Mouse (Mus musculus) forebrain, embryonic 15.5 days (tissue): Measurements from ENCODE around the gene Ptcd2. TPM values are rescaled to one million over a fixed set of nuclear protein-coding genes. Genes with fewer than 3 reads are reported as not detected.
A peak's percentile ranks its signal among the peaks of the same experiment; 100 is the strongest.

Source experiments
- ATAC-seq: fragments of 200-750 bp; cut with Nextera tagmentation; replicated peaks from 2 replicates; pipeline ENCODE4 v1.8.0; 2017; ENCODE audit warnings: mild to moderate bottlenecking, moderate TSS enrichment, moderate library complexity
- H3K27ac ChIP-seq: fragments of 300-500 bp; sonication (generic); replicated peaks from 2 replicates; pipeline ENCODE4 v1.5.1; 2015; ENCODE audit warnings: mild to moderate bottlenecking, inconsistent platforms
- H3K27me3 ChIP-seq: fragments of 300-500 bp; sonication (generic); 2 replicates; pipeline ENCODE4 v1.6.1; 2015; ENCODE audit warnings: inconsistent platforms
- H3K36me3 ChIP-seq: fragments of 300-500 bp; sonication (generic); 2 replicates; pipeline ENCODE4 v1.6.1; 2015; ENCODE audit warnings: mild to moderate bottlenecking, inconsistent platforms
- H3K4me1 ChIP-seq: fragments of 300-500 bp; sonication (generic); 2 replicates; pipeline ENCODE4 v1.6.1; 2015; ENCODE audit warnings: inconsistent platforms
- H3K4me2 ChIP-seq: fragments of 300-500 bp; sonication (generic); replicated peaks from 2 replicates; pipeline ENCODE4 v1.6.1; 2015; ENCODE audit warnings: mild to moderate bottlenecking, inconsistent platforms
- H3K4me3 ChIP-seq: fragments of 300-500 bp; sonication (generic); 2 replicates; pipeline ENCODE4 v1.5.1; 2015; ENCODE audit warnings: mild to moderate bottlenecking, inconsistent platforms
- H3K9ac ChIP-seq: fragments of 300-500 bp; sonication (generic); replicated peaks from 2 replicates; pipeline ENCODE4 v1.6.1; 2015; ENCODE audit warnings: mild to moderate bottlenecking, inconsistent platforms
- H3K9me3 ChIP-seq: fragments of 300-500 bp; sonication (generic); 2 replicates; pipeline ENCODE4 v1.6.1; 2016; ENCODE audit warnings: inconsistent platforms
- WGBS: fragments of 180-500 bp; shearing (Covaris S2); methylation state at CpG from one replicate; pipeline ENCODE4 v1.1.7; 2015; ENCODE audit warnings: mixed read lengths; 5-methylcytosine and 5-hydroxymethylcytosine counted together
- polyA plus RNA-seq: library from polyadenylated mRNA; unstranded; fragments of >200 nt; fragmentation: Nextera tagmentation; extraction: Ambion mirVana; gene quantifications from 2 replicates; pipeline ENCODE4 v1.2.1, GENCODE M21; 2015

The Ptcd2 gene
- polyA plus RNA-seq, 1 experiment from 2014 or later, result 56.3 TPM

- no peaks in the 10 kb centered on the region for H3K27me3 ChIP-seq
- H3K9ac ChIP-seq, result no peak overlapping the region
- 92% methylated on average over 9 of the region's 9 CpGs for WGBS
- no peak overlapping the region for H3K27ac ChIP-seq
- H3K4me2 ChIP-seq, result no peak overlapping the region
- no peak overlapping the region for H3K4me3 ChIP-seq
- H3K4me1 ChIP-seq, result peaks cover 27% of the 10 kb centered on the region
- H3K36me3 ChIP-seq, result no peaks in the 10 kb centered on the region
- no peak for ATAC-seq
- H3K9me3 ChIP-seq, result no peaks in the 10 kb centered on the region
Observed at GRCm38 (mm10) chr13:99287786-99288185, 56.7 kb downstream of the Ptcd2 start.

DNA sequence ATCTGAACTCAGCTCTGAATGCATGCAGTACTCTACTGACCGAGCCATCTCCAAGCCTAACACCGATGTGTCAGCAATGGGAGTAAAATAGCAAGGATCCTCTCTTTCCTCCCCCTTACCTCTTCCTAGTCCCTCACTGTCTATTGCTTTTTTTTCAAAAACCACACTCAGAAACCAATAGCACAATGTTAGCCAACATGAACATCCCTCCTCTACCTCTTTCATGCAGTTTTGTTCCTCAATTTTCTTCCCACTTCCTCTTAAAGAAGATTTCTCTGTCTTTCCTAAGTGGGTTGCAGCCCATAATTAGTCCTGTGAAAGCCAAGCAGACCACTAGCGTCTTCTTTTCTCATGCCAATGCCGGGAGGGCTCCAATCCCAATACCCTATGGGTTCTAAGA, 57.3 kb downstream of the Ptcd2 start:
- no peak overlapping the region for H3K4me3 ChIP-seq
- peaks cover 27% of the 10 kb centered on the region for H3K4me1 ChIP-seq
- 95% methylated on average over 4 of the region's 4 CpGs for WGBS
- no peaks in the 10 kb centered on the region for H3K27me3 ChIP-seq
- no peak overlapping the region for H3K27ac ChIP-seq
- H3K9me3 ChIP-seq, result no peaks in the 10 kb centered on the region
- no peaks in the 10 kb centered on the region for H3K36me3 ChIP-seq
- no peak overlapping the region for H3K4me2 ChIP-seq
- ATAC-seq, result no peak
- H3K9ac ChIP-seq, result no peak overlapping the region

- H3K27ac ChIP-seq, result peak overlapping the region; percentile 72
- no peaks in the 10 kb centered on the region for H3K9me3 ChIP-seq
- 56% methylated on average over 2 of the region's 2 CpGs for WGBS
- H3K4me3 ChIP-seq, result no peak overlapping the region
- no peak for ATAC-seq
- H3K9ac ChIP-seq, result no peak overlapping the region
- H3K27me3 ChIP-seq, result no peaks in the 10 kb centered on the region
- H3K4me2 ChIP-seq, result no peak overlapping the region
- peaks cover 27% of the 10 kb centered on the region for H3K4me1 ChIP-seq
- no peaks in the 10 kb centered on the region for H3K36me3 ChIP-seq
Observed at GRCm38 (mm10) chr13:99285241-99285640, 59.3 kb downstream of the Ptcd2 start.

GRCm38 (mm10) chr13:99284400-99285160, 59.9 kb downstream of the Ptcd2 start:
- 48% methylated on average over 21 of the region's 21 CpGs for WGBS
- Histone ChIP-seq H3K27ac (peak overlapping the region; percentile 72), H3K36me3 (no peaks in the 10 kb centered on the region), H3K9ac (no peak overlapping the region), H3K4me3 (no peak overlapping the region), H3K9me3 (no peaks in the 10 kb centered on the region), H3K4me2 (no peak overlapping the region; the same call in none of the 2 replicates), H3K4me1 (peaks cover 27% of the 10 kb centered on the region), H3K27me3 (no peaks in the 10 kb centered on the region)
- ATAC-seq, result peak; percentile 89

- no peak overlapping the region; the same call in 1 of the 2 replicates for H3K4me2 ChIP-seq
- H3K27me3 ChIP-seq, result no peaks in the 10 kb centered on the region
- WGBS, result 67% methylated on average over 12 of the region's 12 CpGs
- no peak overlapping the region for H3K4me3 ChIP-seq
- H3K9me3 ChIP-seq, result no peaks in the 10 kb centered on the region
- no peak overlapping the region for H3K9ac ChIP-seq
- peaks cover 27% of the 10 kb centered on the region for H3K4me1 ChIP-seq
- H3K27ac ChIP-seq, result peak overlapping the region; percentile 72
- 0 out of 2 replicates have a peak, but pooled peaks have one; percentile 14 for ATAC-seq
- H3K36me3 ChIP-seq, result no peaks in the 10 kb centered on the region
Observed at GRCm38 (mm10) chr13:99283916-99284315, 60.6 kb downstream of the Ptcd2 start.

DNA sequence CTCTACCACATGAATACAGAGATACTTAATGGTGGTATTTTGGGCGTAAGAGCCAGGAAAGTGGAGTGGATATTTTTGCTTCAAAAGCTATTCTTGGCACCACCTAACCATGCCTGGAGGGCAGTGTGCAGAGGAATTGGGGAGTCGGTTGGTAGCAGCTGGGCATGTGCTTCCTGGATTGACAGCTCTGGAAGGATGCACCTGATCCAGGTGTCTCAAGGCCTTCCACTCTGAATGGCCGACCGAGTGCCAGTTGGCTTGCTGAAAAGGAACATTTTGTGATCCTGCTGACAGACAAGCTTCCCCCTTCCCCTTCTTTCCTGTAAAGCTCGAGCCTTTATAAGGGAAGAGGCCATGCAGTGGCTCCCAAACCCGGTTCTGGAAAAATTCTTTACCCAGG, 61.5 kb downstream of the Ptcd2 start:
- Histone ChIP-seq H3K27me3 (no peaks in the 10 kb centered on the region), H3K4me3 (no peak overlapping the region), H3K4me1 (peaks cover 27% of the 10 kb centered on the region), H3K27ac (no peak overlapping the region), H3K4me2 (no peak overlapping the region), H3K9me3 (no peaks in the 10 kb centered on the region), H3K9ac (no peak overlapping the region), H3K36me3 (no peaks in the 10 kb centered on the region)
- WGBS, result 71% methylated on average over 6 of the region's 6 CpGs
- ATAC-seq, result no peak

GRCm38 (mm10) chr13:99279351-99279750, 65.2 kb downstream of the Ptcd2 start:
- Histone ChIP-seq H3K4me2 (no peak overlapping the region), H3K9me3 (no peaks in the 10 kb centered on the region), H3K36me3 (no peaks in the 10 kb centered on the region), H3K9ac (no peak overlapping the region), H3K4me3 (no peak overlapping the region), H3K4me1 (peaks cover 15% of the 10 kb centered on the region), H3K27me3 (no peaks in the 10 kb centered on the region), H3K27ac (no peak overlapping the region)
- no peak for ATAC-seq
- WGBS, result 61% methylated on average over 10 of the region's 10 CpGs

- no peak overlapping the region for H3K27ac ChIP-seq
- 88% methylated on average over 6 of the region's 6 CpGs for WGBS
- no peaks in the 10 kb centered on the region for H3K36me3 ChIP-seq
- H3K27me3 ChIP-seq, result no peaks in the 10 kb centered on the region
- no peak for ATAC-seq
- no peak overlapping the region for H3K9ac ChIP-seq
- H3K9me3 ChIP-seq, result no peaks in the 10 kb centered on the region
- H3K4me3 ChIP-seq, result no peak overlapping the region
- H3K4me1 ChIP-seq, result peaks cover 6% of the 10 kb centered on the region
- H3K4me2 ChIP-seq, result no peak overlapping the region
Observed at GRCm38 (mm10) chr13:99278511-99278910, 66.0 kb downstream of the Ptcd2 start.

DNA sequence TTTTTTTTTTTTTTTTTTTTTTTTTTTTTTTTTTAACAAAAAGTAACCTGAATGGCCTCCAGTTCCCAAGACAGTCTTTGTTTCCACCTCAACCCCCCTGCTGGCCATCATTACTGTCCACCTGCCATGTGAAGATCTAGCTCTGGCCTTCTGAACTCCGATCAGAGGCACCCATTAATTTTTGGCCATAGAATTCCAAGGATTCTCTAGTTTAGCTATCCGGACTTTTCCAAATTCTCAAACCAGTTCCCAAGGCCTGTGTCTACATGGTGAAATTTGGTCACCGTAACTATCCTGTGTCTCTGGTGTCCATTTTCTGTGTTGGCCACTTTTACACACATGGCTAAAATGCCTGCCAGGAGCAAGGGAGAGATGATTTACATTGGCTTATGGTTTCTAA, 67.0 kb downstream of the Ptcd2 start:
- H3K9me3 ChIP-seq, result no peaks in the 10 kb centered on the region
- H3K4me2 ChIP-seq, result no peak overlapping the region
- 96% methylated on average over 3 of the region's 3 CpGs for WGBS
- H3K36me3 ChIP-seq, result no peaks in the 10 kb centered on the region
- no peak for ATAC-seq
- H3K27ac ChIP-seq, result no peak overlapping the region
- no peak overlapping the region for H3K4me3 ChIP-seq
- no peaks in the 10 kb centered on the region for H3K27me3 ChIP-seq
- H3K9ac ChIP-seq, result no peak overlapping the region
- no peaks in the 10 kb centered on the region for H3K4me1 ChIP-seq

- no peaks in the 10 kb centered on the region for H3K4me1 ChIP-seq
- no peaks in the 10 kb centered on the region for H3K36me3 ChIP-seq
- ATAC-seq, result no peak
- no peak overlapping the region for H3K4me3 ChIP-seq
- no peak overlapping the region for H3K4me2 ChIP-seq
- no peak overlapping the region for H3K9ac ChIP-seq
- H3K27me3 ChIP-seq, result no peaks in the 10 kb centered on the region
- 90% methylated on average over 3 of the region's 3 CpGs for WGBS
- no peaks in the 10 kb centered on the region for H3K9me3 ChIP-seq
- no peak overlapping the region for H3K27ac ChIP-seq
Observed at GRCm38 (mm10) chr13:99272046-99272445, 72.5 kb downstream of the Ptcd2 start.

Other genes starting within 250 kb of the Ptcd2 start
- 0.36 and 0.45 TPM in 2 replicates for gene Zfp366, start 159.9 kb downstream of the Ptcd2 start, polyA plus RNA-seq
- 39.8 and 46.6 TPM in 2 replicates for gene Mrps27, start 81 bp upstream of the Ptcd2 start, polyA plus RNA-seq
- 1,899 and 1,916 TPM in 2 replicates for gene Map1b, start 171.8 kb upstream of the Ptcd2 start, polyA plus RNA-seq